ENCODE assay signal across 8 mouse cellular contexts in genomic region chr3:95701877-95702540, GRCm38 (mm10). TPM values are rescaled to one million over a fixed set of nuclear protein-coding genes. Genes with fewer than 3 reads are reported as not detected.
DNase-seq lines count a peak whose midpoint lies in the region; ATAC-seq and TF ChIP-seq lines count a peak whose summit lies in the region.

No protein-coding gene starts in this region.

- H3K27me3 ChIP-seq in C2C12 (ENCODE audit: control insufficient read depth, insufficient read depth, insufficient read length) = no peaks in the 10 kb centered on the region
- no peaks in the 10 kb centered on the region for H3K27me3 ChIP-seq in forebrain, embryonic 13.5 days
- no peaks in the 10 kb centered on the region for H3K27me3 ChIP-seq in lung, postnatal 0 days (replicated peaks; ENCODE audit: insufficient read depth, low read length)

- ATAC-seq in cerebellum, adult (ENCODE audit: insufficient number of reproducible peaks, low FRiP score, low TSS enrichment) = 0 out of 2 replicates have a peak, but pooled peaks have one; percentile 28
- ATAC-seq in forebrain, embryonic 13.5 days = peak; percentile 83
- ATAC-seq in lung, postnatal 0 days = peak; percentile 91

- DNase-seq in heart, postnatal 25 days (ENCODE audit: low spot score) = peak; percentile 82
- peak; percentile 76 for DNase-seq in large intestine, adult 2 months (ENCODE audit: low read depth, low spot score)
- DNase-seq in lung, postnatal 0 days (ENCODE audit: low spot score) = peak; percentile 88
- peak; percentile 81 for DNase-seq in retina, embryonic 14.5 days (ENCODE audit: low spot score)
- DNase-seq in thymus, postnatal 25 days = no peak

- H3K79me3 ChIP-seq in C2C12 (ENCODE audit: low read depth) = no peaks in the 10 kb centered on the region

- peak overlapping the region; percentile 68 for H3ac ChIP-seq in C2C12 (ENCODE audit: control insufficient read depth, insufficient read length, low read depth)

- H3K27ac ChIP-seq in forebrain, embryonic 13.5 days = peak overlapping the region; percentile 37; the same call in 1 of the 2 replicates
- H3K27ac ChIP-seq in lung, postnatal 0 days (ENCODE audit: low read length) = peak overlapping the region; percentile 78

- H3K9ac ChIP-seq in forebrain, embryonic 13.5 days = peak overlapping the region; percentile 57; the same call in 1 of the 2 replicates
- peak overlapping the region; percentile 34; the same call in 1 of the 2 replicates for H3K9ac ChIP-seq in lung, postnatal 0 days (replicated peaks; ENCODE audit: low read depth)

- intact Hi-C loops in heart, postnatal 25 days (cut with DNase I) = loop anchor here (2.0 to 10.0 kb wide), 2 partner anchors 69 to 187 kb away; no protein-coding TSS in a partner anchor

- H3K79me2 ChIP-seq in C2C12 (ENCODE audit: control insufficient read depth, insufficient read depth) = no peaks in the 10 kb centered on the region

- H3K36me3 ChIP-seq in C2C12 (ENCODE audit: control insufficient read depth, insufficient read depth) = no peaks in the 10 kb centered on the region
- H3K36me3 ChIP-seq in forebrain, embryonic 13.5 days (ENCODE audit: poor library complexity, severe bottlenecking) = no peaks in the 10 kb centered on the region
- H3K36me3 ChIP-seq in lung, postnatal 0 days (ENCODE audit: insufficient read depth, low read length) = no peaks in the 10 kb centered on the region

- no peak overlapping the region for H3K4me3 ChIP-seq in C2C12 (ENCODE audit: insufficient read depth, poor library complexity, severe bottlenecking)
- peak overlapping the region; percentile 28 for H3K4me3 ChIP-seq in forebrain, embryonic 13.5 days
- H3K4me3 ChIP-seq in lung, postnatal 0 days (ENCODE audit: low read depth, low read length) = peak overlapping the region; percentile 28

- H3K4me2 ChIP-seq in forebrain, embryonic 13.5 days = peak overlapping the region; percentile 60
- H3K4me2 ChIP-seq in lung, postnatal 0 days (replicated peaks; ENCODE audit: low read depth, low read length) = peak overlapping the region; percentile 62

- TF ChIP-seq CTCF in C2C12 (IDR thresholded peaks at IDR 0.05; ENCODE audit: control insufficient read depth, insufficient read depth, insufficient read length) = no peak
- TF ChIP-seq CTCF in lung, postnatal 0 days (IDR thresholded peaks at IDR 0.05) = peak; percentile 60

- no peaks in the 10 kb centered on the region for H3K9me3 ChIP-seq in forebrain, embryonic 13.5 days (replicated peaks)
- H3K9me3 ChIP-seq in lung, postnatal 0 days (ENCODE audit: low read length) = no peaks in the 10 kb centered on the region

- WGBS in forebrain, embryonic 13.5 days = 4% methylated on average over 24 of the region's 24 CpGs
- 4% methylated on average over 24 of the region's 24 CpGs for WGBS in large intestine, adult 2 months
- 8% methylated on average over 24 of the region's 24 CpGs for WGBS in lung, postnatal 0 days

- peaks cover 11% of the 10 kb centered on the region for H3K4me1 ChIP-seq in forebrain, embryonic 13.5 days
- peaks cover 9% of the 10 kb centered on the region; the same call in 1 of the 2 replicates for H3K4me1 ChIP-seq in lung, postnatal 0 days (ENCODE audit: insufficient read depth, low read depth, low read length)

- TF ChIP-seq EP300 in lung, postnatal 0 days (IDR thresholded peaks at IDR 0.05) = no peak

TF ChIP-seq in C2C12, 6 proteins besides CTCF, POLR2A, EP300 and RAD21:
- TF ChIP-seq MYOD1 (IDR thresholded peaks at IDR 0.05; ENCODE audit: control insufficient read depth, insufficient read length, low read depth) = no peak
- TF ChIP-seq USF1 (IDR thresholded peaks at IDR 0.05; ENCODE audit: low read depth) = peak; percentile 94
- TF ChIP-seq MAX (IDR thresholded peaks at IDR 0.05) = peak; percentile 45

RNA-seq across cellular contexts. Expression of gene Adamtsl4, which starts 14.3 kb away (rescaled TPM):
- 3.1 TPM for polyA plus RNA-seq in C2C12 (2012; fragmentation: generic; extraction: Trizol)
- polyA plus RNA-seq in forebrain, embryonic 13.5 days (2015; fragmentation: Nextera tagmentation; extraction: Ambion mirVana) = 0.53 and 0.80 TPM in 2 replicates
- 10 to 100 TPM; 52.6 to 64.6 TPM for total RNA-seq in heart, postnatal 25 days (2021)
- 5.7 and 8.4 TPM in 2 replicates for polyA plus RNA-seq in large intestine, adult 2 months (2012; rRNA removed)
- 11.8 and 13.2 TPM in 2 replicates for polyA plus RNA-seq in lung, postnatal 0 days (2015; fragmentation: Nextera tagmentation; extraction: Ambion mirVana)

RNA-seq across cellular contexts. Expression of gene Ecm1, which starts 37.4 kb away (rescaled TPM):
- polyA plus RNA-seq in C2C12 (2012; fragmentation: generic; extraction: Trizol) = 189 TPM
- polyA plus RNA-seq in forebrain, embryonic 13.5 days (2015; fragmentation: Nextera tagmentation; extraction: Ambion mirVana) = 9.5 and 12.2 TPM in 2 replicates
- 10 to 100 TPM; 52.1 to 60.8 TPM for total RNA-seq in heart, postnatal 25 days (2021)
- polyA plus RNA-seq in large intestine, adult 2 months (2012; rRNA removed) = 132 and 195 TPM in 2 replicates
- polyA plus RNA-seq in lung, postnatal 0 days (2015; fragmentation: Nextera tagmentation; extraction: Ambion mirVana) = 94.3 and 107 TPM in 2 replicates

RNA-seq across cellular contexts. Expression of gene Mcl1, which starts 43.4 kb away (rescaled TPM):
- polyA plus RNA-seq in C2C12 (2012; fragmentation: generic; extraction: Trizol) = 46.4 TPM
- polyA plus RNA-seq in forebrain, embryonic 13.5 days (2015; fragmentation: Nextera tagmentation; extraction: Ambion mirVana) = 40.3 and 44.0 TPM in 2 replicates
- total RNA-seq in heart, postnatal 25 days (2021) = 100 to 1,000 TPM; 128 to 152 TPM
- 30.9 and 77.4 TPM in 2 replicates for polyA plus RNA-seq in large intestine, adult 2 months (2012; rRNA removed)
- polyA plus RNA-seq in lung, postnatal 0 days (2015; fragmentation: Nextera tagmentation; extraction: Ambion mirVana) = 99.6 and 101 TPM in 2 replicates

RNA-seq across cellular contexts. Expression of gene Tars2, which starts 58.0 kb away (rescaled TPM):
- polyA plus RNA-seq in C2C12 (2012; fragmentation: generic; extraction: Trizol) = 32.8 TPM
- polyA plus RNA-seq in forebrain, embryonic 13.5 days (2015; fragmentation: Nextera tagmentation; extraction: Ambion mirVana) = 42.8 and 50.9 TPM in 2 replicates
- 10 to 100 TPM; 46.6 to 49.4 TPM for total RNA-seq in heart, postnatal 25 days (2021)
- polyA plus RNA-seq in large intestine, adult 2 months (2012; rRNA removed) = 30.3 and 36.2 TPM in 2 replicates
- polyA plus RNA-seq in lung, postnatal 0 days (2015; fragmentation: Nextera tagmentation; extraction: Ambion mirVana) = 18.5 and 19.3 TPM in 2 replicates

Comparison
In these comparisons a context has a peak if more than half of its experiments do, and no peak if none do; other contexts are left out.
1. ATAC-seq: peak in every context shown above with its lines; median percentile 91 in lung, postnatal 0 days; 83 in forebrain, embryonic 13.5 days; 28 in cerebellum, adult.